Mouse (Mus musculus) mesoderm, embryonic 11.5 days (tissue): Measurements from ENCODE around the gene Kpna7.
"Not testable (repeated sequence)": the region's sequence is repeated elsewhere in the genome, so short reads cannot be mapped to it uniquely, and the experiment has no call there.

Experiments
- DNase-seq: peaks from one replicate; pipeline ENCODE4 v3.0.0-alpha.2; 2012; ENCODE audit warnings: low read depth, low spot score

The Kpna7 gene

GRCm38 (mm10) chr5:145102706-145103105 is 18.9 kb upstream of the Kpna7 start:
- DNase-seq: no peak

DNA sequence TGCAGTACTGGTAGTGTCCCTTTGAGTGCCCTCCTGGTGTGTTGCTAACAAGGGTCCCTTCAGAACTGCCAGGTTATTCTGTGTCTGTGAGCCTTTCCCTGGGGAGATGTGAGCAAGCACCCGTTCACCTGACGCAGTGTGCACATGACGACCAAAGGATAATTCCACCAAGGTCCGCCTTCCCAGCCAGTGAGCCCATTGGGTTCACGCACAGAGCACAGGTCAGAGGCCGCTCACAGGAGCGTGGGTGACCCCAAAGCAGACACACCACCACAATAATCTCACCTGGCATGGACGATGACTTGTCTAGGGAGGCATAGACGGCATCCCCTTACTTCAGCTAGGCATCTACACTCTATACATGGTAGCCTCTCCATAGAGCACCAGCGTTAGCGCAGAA is 17.6 kb upstream of the Kpna7 start:
- DNase-seq: not testable (repeated sequence)

DNA sequence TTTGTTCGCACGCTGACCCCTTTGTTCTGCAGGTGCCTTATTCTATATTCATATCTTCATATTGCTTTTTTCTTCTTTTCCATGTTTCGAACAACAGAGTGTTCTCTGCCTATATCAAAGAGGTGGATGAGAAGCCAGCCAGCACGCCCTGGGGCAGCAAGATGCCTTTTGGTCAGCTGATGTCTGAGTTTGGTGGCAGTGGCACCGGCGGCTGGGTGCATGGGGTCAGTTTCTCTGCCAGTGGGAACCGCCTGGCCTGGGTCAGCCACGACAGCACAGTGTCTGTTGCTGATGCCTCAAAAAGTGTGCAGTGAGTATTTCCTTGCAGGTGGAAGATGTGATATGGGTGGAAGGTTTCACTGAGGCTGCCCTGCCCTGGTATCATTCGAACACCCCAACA is 17.1 kb upstream of the Kpna7 start:
- DNase-seq: no peak

DNA sequence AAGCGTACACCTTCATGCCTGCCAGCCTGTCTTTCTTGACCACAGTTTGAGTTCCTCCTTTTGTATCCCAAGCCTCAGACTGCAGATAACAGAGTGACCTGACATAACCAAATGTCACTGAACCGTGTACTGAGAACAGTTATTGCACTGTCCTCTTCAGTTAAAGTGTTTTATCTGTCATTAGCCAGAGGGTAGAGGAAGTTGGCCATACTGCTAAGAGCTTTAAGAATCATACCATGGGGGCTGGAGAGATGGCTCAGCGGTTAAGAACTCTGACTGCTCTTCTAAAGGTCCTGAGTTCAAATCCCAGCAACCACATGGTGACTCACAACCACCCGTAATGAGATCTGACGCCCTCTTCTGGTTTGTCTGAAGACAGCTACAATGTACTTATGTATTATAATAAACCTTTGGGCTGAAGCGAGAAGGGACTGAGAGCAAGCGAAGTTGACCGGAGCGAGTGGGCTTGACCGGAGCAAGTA is 14.6 kb upstream of the Kpna7 start:
- no peak for DNase-seq

DNA sequence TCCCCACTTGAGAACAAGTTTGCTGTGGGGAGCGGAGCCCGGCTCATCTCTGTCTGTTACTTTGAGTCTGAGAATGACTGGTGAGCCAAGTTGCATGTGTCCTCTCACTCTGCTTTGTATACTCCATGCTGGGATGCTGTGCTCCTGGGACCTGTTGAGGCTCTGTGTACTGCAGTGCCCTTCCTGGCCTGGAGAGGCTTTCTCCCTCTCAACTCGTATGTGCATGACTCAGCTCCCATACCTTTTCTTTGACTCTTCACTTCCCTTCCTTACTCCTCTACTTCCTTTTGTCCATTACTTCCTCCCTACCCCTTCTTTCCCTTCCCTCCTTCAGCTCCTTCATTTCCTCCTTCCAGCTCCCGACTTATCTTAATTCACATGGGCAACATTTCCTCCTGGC is 12.4 kb upstream of the Kpna7 start:
- DNase-seq: no peak

- no peak for DNase-seq
Observed at GRCm38 (mm10) chr5:145089878-145090277, 6.0 kb upstream of the Kpna7 start.

DNA sequence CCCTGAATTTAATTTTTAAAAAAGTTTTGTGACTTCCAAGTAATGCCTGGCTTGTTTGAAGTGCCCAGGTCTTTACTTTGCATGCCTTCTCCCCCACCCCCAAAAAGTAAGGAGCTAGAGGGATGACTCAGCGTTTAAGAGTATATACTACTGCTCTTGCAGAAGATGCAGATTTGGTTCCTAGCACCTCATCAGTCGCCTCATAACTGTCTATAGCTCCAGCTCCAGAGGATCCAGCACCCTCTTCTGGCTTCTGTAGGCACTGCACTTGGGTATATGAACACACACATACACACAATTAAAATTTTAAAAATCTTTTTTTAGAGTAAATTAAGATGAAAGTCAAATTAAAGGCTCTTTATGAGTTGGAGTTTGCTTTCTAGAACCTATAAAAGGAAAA is 4.4 kb upstream of the Kpna7 start:
- no peak for DNase-seq

DNA sequence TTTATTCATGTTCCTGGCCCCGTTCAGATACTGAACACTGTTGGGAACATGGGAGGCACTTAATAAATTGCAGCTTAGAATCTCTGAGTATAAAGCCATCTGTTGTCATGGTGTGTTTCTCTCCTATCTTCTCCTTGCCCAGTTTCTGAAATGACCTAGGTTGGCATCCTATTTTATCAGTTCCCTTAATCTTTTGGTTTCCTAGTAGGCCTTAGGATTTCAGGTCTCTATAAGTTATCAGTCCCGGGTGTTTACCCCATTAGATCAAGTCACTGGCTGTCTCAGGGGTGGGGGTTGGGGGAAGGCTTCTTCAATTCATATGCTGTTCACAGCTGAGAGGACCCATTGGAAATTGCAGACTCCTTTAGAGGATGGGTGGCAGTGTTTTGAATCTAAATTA is 992 bp upstream of the Kpna7 start:
- DNase-seq: no peak

- not testable (repeated sequence) for DNase-seq
Observed at GRCm38 (mm10) chr5:145083201-145083600, 629 bp downstream of the Kpna7 start.

GRCm38 (mm10) chr5:145081866-145082613 is 1.8 kb downstream of the Kpna7 start:
- no peak for DNase-seq

- no peak for DNase-seq
Observed at GRCm38 (mm10) chr5:145075081-145075480, 8.7 kb downstream of the Kpna7 start.

DNA sequence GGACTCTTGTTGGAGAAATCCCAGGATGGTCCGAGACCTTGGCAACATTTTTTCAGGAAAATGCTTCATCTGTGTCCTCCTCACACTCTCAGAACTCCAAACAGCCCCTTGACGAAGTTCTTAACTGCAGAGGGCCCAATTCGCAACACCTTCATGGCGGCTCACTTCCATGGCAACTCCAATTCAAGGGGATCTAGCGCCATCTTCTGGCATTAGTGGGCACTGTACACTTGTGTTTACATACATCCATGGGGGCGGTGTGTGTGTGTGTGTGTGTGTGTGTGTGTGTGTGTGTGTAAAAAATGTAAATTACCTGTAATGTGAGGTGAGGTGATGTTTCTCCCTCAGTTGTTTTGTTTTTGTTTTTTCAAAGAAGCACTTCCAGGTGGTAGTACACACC is 12.5 kb downstream of the Kpna7 start:
- peak; percentile 27 for DNase-seq

- peak; percentile 87 for DNase-seq
Observed at GRCm38 (mm10) chr5:145069707-145070106, 14.1 kb downstream of the Kpna7 start.

DNA sequence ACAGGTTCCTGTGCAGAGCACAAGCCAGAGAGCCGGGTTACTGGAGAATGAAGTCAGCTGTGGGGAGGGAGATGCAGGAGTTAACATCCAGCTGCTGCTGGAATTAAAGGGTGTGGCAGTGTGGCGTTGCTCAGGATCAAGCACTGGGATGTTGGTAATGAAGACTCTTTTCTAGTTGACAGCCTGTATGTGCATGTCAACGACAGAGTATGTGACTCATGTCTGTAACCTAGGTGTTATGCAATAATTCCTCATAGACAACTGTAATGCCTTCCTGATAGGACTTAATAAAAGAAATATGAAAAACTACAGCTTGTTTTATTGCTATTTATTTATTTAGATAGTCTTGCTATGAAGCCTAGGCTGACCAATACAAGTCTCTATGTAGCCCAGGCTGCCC is 15.0 kb downstream of the Kpna7 start:
- DNase-seq: no peak

- DNase-seq: no peak
Observed at GRCm38 (mm10) chr5:145064765-145065340, 19.0 kb downstream of the Kpna7 start.

- no peak for DNase-seq
Observed at GRCm38 (mm10) chr5:145059524-145059923, 24.3 kb downstream of the Kpna7 start.

DNA sequence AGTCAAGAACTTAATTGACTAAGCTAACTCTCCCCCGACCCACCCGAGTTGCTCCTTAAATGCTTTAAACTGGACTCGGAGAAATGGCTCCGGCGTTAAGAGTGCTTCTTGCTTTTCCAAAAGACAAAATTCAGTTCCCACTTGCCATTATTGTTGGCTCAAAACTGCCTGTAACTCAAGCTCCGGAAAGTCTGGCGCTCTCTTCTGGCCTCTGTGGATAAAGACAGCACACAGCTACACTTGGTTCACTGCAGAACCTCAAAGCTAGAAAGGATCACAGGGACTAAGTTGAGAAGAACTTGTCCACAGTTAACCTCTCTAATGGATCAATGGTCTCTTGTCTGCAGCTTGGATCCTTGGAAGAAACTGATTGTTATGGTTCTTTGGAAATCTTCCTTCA is 25.1 kb downstream of the Kpna7 start:
- no peak for DNase-seq

GRCm38 (mm10) chr5:145057907-145058306 is 25.9 kb downstream of the Kpna7 start:
- DNase-seq: no peak

GRCm38 (mm10) chr5:145054187-145054586 is 29.6 kb downstream of the Kpna7 start:
- not testable (repeated sequence) for DNase-seq

DNA sequence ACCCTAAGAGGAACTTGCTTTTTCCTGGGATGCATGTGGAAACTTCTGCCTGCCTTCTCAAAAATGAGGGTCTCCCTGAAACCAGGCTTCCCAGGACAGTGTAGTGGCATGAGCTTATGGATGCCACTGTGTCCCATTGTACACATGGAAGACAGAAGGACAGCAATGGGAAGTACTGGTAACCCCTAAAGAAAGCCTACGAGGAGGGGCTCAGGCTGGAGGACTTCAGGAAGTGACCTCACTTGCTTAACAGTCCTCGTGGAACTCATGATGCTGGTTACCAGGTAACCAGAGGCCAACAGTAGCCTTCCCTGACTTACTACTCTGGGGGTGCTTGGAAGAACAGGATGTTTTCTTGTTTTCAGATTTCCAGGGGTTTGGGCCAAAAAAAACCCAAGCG is 41.1 kb downstream of the Kpna7 start, which contains the start of gene 1700018F24Rik:
Gene 1700018F24Rik, plus strand, starts transcription at position 301 of the 400 bp plus-strand sequence.
- not testable (repeated sequence) for DNase-seq

- peak; percentile 53 for DNase-seq
Observed at GRCm38 (mm10) chr5:145041628-145042027, 42.2 kb downstream of the Kpna7 start.

- not testable (repeated sequence) for DNase-seq
Observed at GRCm38 (mm10) chr5:145032391-145032790, 51.4 kb downstream of the Kpna7 start, which contains the start of gene Gm4871. TSS of gene Gm4871 (minus strand) at chr5:145032754.

DNA sequence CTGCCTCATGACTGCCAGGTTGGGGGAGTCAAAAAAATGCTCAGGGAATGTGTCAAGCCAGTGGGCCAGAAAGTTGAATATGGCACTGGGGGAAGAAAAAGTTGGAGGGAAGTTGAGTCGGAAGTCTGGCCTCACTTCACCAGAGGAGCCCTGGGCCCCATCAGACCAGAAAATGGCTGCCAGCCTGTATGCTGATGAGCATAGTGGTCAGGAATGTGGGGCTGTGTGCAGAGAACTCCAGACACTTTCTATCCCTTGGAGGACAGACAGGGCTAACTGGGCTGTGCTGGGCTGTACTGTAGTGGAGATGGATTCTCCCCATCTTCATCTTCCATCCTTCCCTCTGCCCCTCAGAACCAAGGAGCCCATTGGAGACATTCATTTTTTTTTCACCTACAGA is 53.4 kb downstream of the Kpna7 start:
- DNase-seq: not testable (repeated sequence)
